In the genomic region with DNA sequence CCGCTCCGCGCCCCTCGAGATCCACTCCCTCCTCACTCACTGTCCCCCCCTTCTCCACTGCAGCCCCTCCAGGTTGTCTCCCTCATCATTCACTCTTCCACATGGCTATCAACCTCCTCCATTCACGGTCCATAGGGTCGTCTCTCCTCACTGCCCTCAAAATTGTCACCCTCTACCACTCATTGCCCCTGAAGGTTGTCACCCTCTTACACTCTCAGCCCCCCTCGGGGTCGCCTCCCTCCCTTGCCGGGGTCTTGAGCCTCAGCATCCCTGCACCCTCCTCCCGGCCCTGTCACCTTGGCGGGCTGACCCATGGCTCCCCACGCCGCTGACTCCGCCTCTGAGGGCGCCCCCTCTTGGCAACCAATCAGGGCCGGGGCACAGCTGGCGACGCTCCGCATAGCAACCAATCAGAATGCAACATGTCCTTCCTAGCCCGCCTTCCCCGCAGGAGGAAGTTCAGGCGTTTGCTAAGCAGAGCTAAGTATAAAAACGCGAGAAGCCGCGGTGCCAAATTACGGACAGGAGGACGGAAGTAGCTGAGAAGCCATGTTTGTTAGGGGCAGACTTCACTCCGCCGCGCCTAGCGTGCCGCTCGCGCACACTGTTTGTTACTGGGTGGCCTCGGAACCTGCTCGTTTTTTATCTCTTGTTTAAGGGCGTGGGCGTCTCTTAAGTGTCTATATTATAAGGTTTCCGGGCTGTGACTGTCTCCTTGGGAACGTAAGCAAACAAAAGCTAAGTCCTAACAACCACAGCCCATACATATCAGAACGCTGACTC, we compare ENCODE assay signal across 8 mouse cellular contexts. TPM values are rescaled to one million over a fixed set of nuclear protein-coding genes. Genes with fewer than 3 reads are reported as not detected.
DNase-seq lines count a peak whose midpoint lies in the region; ATAC-seq lines count a peak whose summit lies in the region.

A gene (minus strand): TSS at position 661 of the 783 bp plus-strand sequence.

- H3K9me3 ChIP-seq in hindbrain, embryonic 11.5 days (ENCODE audit: control insufficient read depth, low read length) = no peaks in the 10 kb centered on the region

- under 1% methylated on average over 42 of the region's 42 CpGs for WGBS in hindbrain, embryonic 11.5 days

- H3K9ac ChIP-seq in hindbrain, embryonic 11.5 days (ENCODE audit: low read depth, low read length) = peak within 1 kb of the TSS; percentile 61

- DNase-seq in Muller cell, postnatal 12 days (ENCODE audit: inconsistent ontology term) = peak; percentile 97
- DNase-seq in cerebellum, adult 9-11 months = peak; percentile 99
- peak; percentile 97 to 99 for DNase-seq in frontal cortex, adult 2 months (ENCODE audit: extremely low spot score in 1 of 2, low spot score in 1 of 2)
- DNase-seq in hindbrain, embryonic 11.5 days (ENCODE audit: low spot score) = peak; percentile 96
- DNase-seq in layer of hippocampus, postnatal 10 days (ENCODE audit: low spot score in 2 of 2) = peak; percentile 97 to 98
- peak; percentile 98 for DNase-seq in lung, postnatal 10 days
- DNase-seq in ovary, postnatal 36 days (ENCODE audit: low spot score) = peak; percentile 94
- DNase-seq in thymus, postnatal 25 days = peak; percentile 97

- no peaks in the 10 kb centered on the region for H3K27me3 ChIP-seq in hindbrain, embryonic 11.5 days (ENCODE audit: control insufficient read depth, insufficient read depth, low read length)

- no peaks in the 10 kb centered on the region for H3K36me3 ChIP-seq in hindbrain, embryonic 11.5 days (ENCODE audit: control insufficient read depth, insufficient read depth, low read length)

- peak within 1 kb of the TSS; percentile 53 for H3K4me3 ChIP-seq in hindbrain, embryonic 11.5 days (ENCODE audit: low read depth, low read length)

- no peaks in the 10 kb centered on the region for H3K4me1 ChIP-seq in hindbrain, embryonic 11.5 days (replicated peaks; ENCODE audit: control insufficient read depth, insufficient read depth, low read length)

- H3K27ac ChIP-seq in hindbrain, embryonic 11.5 days (ENCODE audit: low read depth, low read length) = peak within 1 kb of the TSS; percentile 82

- peak; percentile 96 for ATAC-seq in hindbrain, embryonic 11.5 days (ENCODE audit: low FRiP score)

- peak within 1 kb of the TSS; percentile 72 for H3K4me2 ChIP-seq in hindbrain, embryonic 11.5 days (replicated peaks; ENCODE audit: low read depth, low read length)

RNA-seq across cellular contexts. Expression of the gene that starts here (rescaled TPM):
- polyA plus RNA-seq in frontal cortex, adult 2 months (2012; rRNA removed) = 17.0 and 18.7 TPM in 2 replicates
- polyA plus RNA-seq in hindbrain, embryonic 11.5 days (2014; fragmentation: Nextera tagmentation; extraction: Ambion mirVana) = 9.7 and 11.2 TPM in 2 replicates
- total RNA-seq in layer of hippocampus, postnatal 10 days (2021) = 10 to 100 TPM; 21.2 to 24.5 TPM

Comparison
In these comparisons a context has a peak if more than half of its experiments do, and no peak if none do; other contexts are left out.
1. Peak in every context shown above with its lines: DNase-seq, ATAC-seq, H3K4me3 ChIP-seq and H3K27ac ChIP-seq.